In the genomic region with DNA sequence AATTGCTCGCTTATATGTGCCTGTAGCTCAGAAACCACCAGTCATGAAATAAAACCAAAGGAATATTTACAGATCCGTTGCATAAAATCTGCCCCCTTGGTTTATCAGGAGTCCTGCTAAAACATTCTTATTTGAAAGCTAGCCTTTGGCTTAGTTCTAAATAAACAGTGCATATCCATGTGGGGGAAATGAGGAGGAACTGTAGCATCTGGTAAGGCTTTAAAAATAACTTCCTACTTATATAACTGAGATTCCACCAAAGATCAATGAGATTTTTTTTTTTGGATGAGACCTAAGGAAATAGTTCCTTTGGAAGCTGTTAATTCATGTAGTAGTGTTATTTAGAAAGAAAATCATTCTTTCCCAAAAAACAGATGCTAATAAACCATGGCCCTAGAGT, we compare ENCODE assay signal across 21 mouse cellular contexts.
DNase-seq lines count a peak whose midpoint lies in the region; ATAC-seq and TF ChIP-seq lines count a peak whose summit lies in the region.
"Had no signal": no experiment of that assay in that cellular context is flagged by ENCODE, and none has a peak within 500 bp of the region (broad histone marks: within the 10 kb centered on the region; RNA-seq: fewer than 3 reads in every experiment).

No protein-coding gene starts in this region.

- DNase-seq in frontal cortex, postnatal 14 days (ENCODE audit: low spot score in 2 of 2) = no peak
- DNase-seq in left cerebral cortex, adult 2 months (ENCODE audit: extremely low spot score in 1 of 2, low spot score in 2 of 2) = no peak
- DNase-seq in left cerebral cortex, postnatal 14 days (ENCODE audit: low spot score in 2 of 2) = no peak
- peak; percentile 53 for DNase-seq in brain, adult 2 months (ENCODE audit: low read depth, low spot score)
- DNase-seq in telencephalon, adult 2 months (ENCODE audit: low read depth, low spot score) = peak; percentile 49
- DNase-seq in retina, postnatal 1 day = no peak
- DNase-seq in kidney, adult 18-20 months = no peak
- DNase-seq: adrenal gland, adult 2 months; adrenal gland, adult 8-10 months; adrenal gland, postnatal 10 days; adrenal gland, postnatal 14 days; adrenal gland, postnatal 25 days; adrenal gland, postnatal 36 days; B cell, adult 2 months; cerebellum, adult 11 months; cerebellum, adult 11-12 months; cerebellum, adult 18-20 months had no signal

- peak overlapping the region; percentile 66 for H3K27ac ChIP-seq in left cerebral cortex, adult 2 months

- no peak overlapping the region for H3K4me3 ChIP-seq in left cerebral cortex, adult 2 months

- peak; percentile 72 for ATAC-seq in frontal cortex, adult (ENCODE audit: low TSS enrichment)
- ATAC-seq: activated CD4-positive, CD25-positive, alpha-beta regulatory T cell, adult 4 months; CD4-positive, CD25-positive, alpha-beta regulatory T cell, adult 4 months; Patski had no signal

- intact Hi-C loops in left cerebral cortex, adult 2 months (cut with DNase I) = loop anchor here (5.0 kb wide), 1 partner anchor 111 kb away; no protein-coding TSS in a partner anchor
- intact Hi-C loops in left cerebral cortex, postnatal 14 days (cut with DNase I) = no loop called here

- no peak for TF ChIP-seq CTCF in left cerebral cortex, adult 2 months (IDR thresholded peaks at IDR 0.05)

Comparison
In these comparisons a context has a peak if more than half of its experiments do, and no peak if none do; other contexts are left out.
1. DNase-seq: peak in brain, adult 2 months (single experiment) and telencephalon, adult 2 months (single experiment); none in frontal cortex, postnatal 14 days (0 of 2), left cerebral cortex, adult 2 months (0 of 2), left cerebral cortex, postnatal 14 days (0 of 2), retina, postnatal 1 day (single experiment) and kidney, adult 18-20 months (single experiment).